Mouse (Mus musculus) neural tube, embryonic 11.5 days (tissue): ENCODE results near the gene Ctps. TPM values are rescaled to one million over a fixed set of nuclear protein-coding genes. Genes with fewer than 3 reads are reported as not detected.

Experiments used
- ATAC-seq: fragments of 200-750 bp; cut with Nextera tagmentation; 2 replicates; pipeline ENCODE4 v1.8.0; 2017; ENCODE audit warnings: moderate number of reproducible peaks, mild to moderate bottlenecking, moderate TSS enrichment, moderate library complexity; ENCODE audit not compliant: insufficient read depth, low FRiP score, low TSS enrichment
- DNase-seq: peaks from one replicate; pipeline ENCODE4 v3.0.0-alpha.2; 2015; ENCODE audit warnings: low spot score
- H3K27ac ChIP-seq: fragments of 300-500 bp; sonication (generic); 2 replicates; pipeline ENCODE4 v1.5.1; 2014; ENCODE audit warnings: low read depth, mild to moderate bottlenecking, low read length
- H3K27me3 ChIP-seq: fragments of 300-500 bp; sonication (generic); 2 replicates; pipeline ENCODE4 v1.6.1; 2014; ENCODE audit warnings: mild to moderate bottlenecking, low read length, mixed read lengths; ENCODE audit not compliant: control insufficient read depth, insufficient read depth
- H3K36me3 ChIP-seq: fragments of 300-500 bp; sonication (generic); 2 replicates; pipeline ENCODE4 v1.6.1; 2014; ENCODE audit warnings: mild to moderate bottlenecking, low read length, moderate library complexity, mixed read lengths; ENCODE audit not compliant: control insufficient read depth, insufficient read depth
- H3K4me1 ChIP-seq: fragments of 300-500 bp; sonication (generic); 2 replicates; pipeline ENCODE4 v1.6.1; 2014; ENCODE audit warnings: low read length, mixed read lengths; ENCODE audit not compliant: control insufficient read depth, insufficient read depth
- H3K4me2 ChIP-seq: fragments of 300-500 bp; sonication (generic); 2 replicates; pipeline ENCODE4 v1.6.1; 2014; ENCODE audit warnings: low read depth, mild to moderate bottlenecking, moderate library complexity
- H3K4me3 ChIP-seq: fragments of 300-500 bp; sonication (generic); 2 replicates; pipeline ENCODE4 v1.5.1; 2014; ENCODE audit warnings: low read depth, low read length
- H3K9ac ChIP-seq: fragments of 300-500 bp; sonication (generic); 2 replicates; pipeline ENCODE4 v1.6.1; 2014; ENCODE audit warnings: mild to moderate bottlenecking, low read length
- H3K9me3 ChIP-seq: fragments of 300-500 bp; sonication (generic); 2 replicates; pipeline ENCODE4 v1.6.1; 2016; ENCODE audit warnings: low read length; ENCODE audit not compliant: control insufficient read depth
- WGBS: fragments of 180-500 bp; shearing (Covaris S2); extraction: QIAGEN DNeasy Blood & Tissue Kit; methylation state at CpG from one replicate; pipeline ENCODE4 v1.1.7; 2014; 5-methylcytosine and 5-hydroxymethylcytosine counted together
- polyA plus RNA-seq: library from polyadenylated mRNA; unstranded; fragments of >200 nt; fragmentation: Nextera tagmentation; extraction: Ambion mirVana; gene quantifications from 2 replicates; pipeline ENCODE4 v1.2.1, GENCODE M21; 2014

Gene Ctps
- polyA plus RNA-seq, 1 experiment from 2014 or later, result 135 TPM

DNA sequence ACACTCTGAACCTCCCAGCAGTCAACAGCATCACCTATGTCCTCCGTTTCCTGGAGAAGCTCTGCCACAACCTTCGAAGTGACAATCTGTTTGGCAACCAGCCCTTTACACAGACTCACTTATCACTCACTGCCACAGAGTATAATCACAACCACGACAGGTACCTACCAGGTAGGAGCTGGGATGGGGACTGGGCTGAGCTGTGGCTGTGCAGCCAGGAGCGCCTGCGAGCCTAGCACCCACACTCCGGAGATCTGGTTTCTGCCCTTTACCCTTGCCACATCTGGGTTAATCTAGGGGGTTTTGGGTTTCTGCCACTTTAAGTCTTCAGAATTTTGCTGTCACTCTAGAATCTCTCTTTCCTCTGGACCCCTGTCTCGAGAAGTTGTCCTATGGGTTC is 53.2 kb downstream of the Ctps start:
- H3K4me3 ChIP-seq, result no peak overlapping the region
- WGBS, result 92% methylated on average over 7 of the region's 7 CpGs
- ATAC-seq (no peak), DNase-seq (no peak)
- H3K4me2 ChIP-seq, result no peak overlapping the region
- no peak overlapping the region for H3K27ac ChIP-seq
- peaks cover 7% of the 10 kb centered on the region for H3K36me3 ChIP-seq
- no peaks in the 10 kb centered on the region for H3K27me3 ChIP-seq
- no peaks in the 10 kb centered on the region for H3K4me1 ChIP-seq
- H3K9ac ChIP-seq, result no peak overlapping the region
- no peaks in the 10 kb centered on the region for H3K9me3 ChIP-seq

- no peak overlapping the region for H3K27ac ChIP-seq
- no peak for ATAC-seq
- 90% methylated on average over 7 of the region's 7 CpGs for WGBS
These were observed 53.6 kb downstream of the Ctps start for GRCm38 (mm10) chr4:120516491-120516890.

DNA sequence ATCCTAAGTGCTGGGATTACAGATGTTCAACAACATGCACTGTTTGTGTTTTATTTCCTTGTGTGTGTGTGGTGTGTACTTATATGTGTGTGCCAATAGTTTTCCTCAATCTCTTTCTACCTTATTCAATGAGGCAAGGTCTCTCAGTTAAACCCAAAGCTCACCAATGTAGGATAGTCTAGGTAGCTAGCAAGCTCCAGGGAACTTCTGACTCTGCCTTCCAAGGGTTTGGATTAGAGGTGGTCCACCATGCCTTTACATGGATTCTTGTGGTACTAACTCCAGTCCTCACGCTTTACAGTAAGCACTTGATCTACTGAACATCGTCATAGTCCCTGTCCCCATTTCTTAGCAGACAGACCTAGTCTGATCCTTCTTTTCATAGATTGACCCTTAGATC is 55.7 kb downstream of the Ctps start:
- no peak overlapping the region for H3K4me2 ChIP-seq
- DNase-seq (no peak), ATAC-seq (no peak)
- no peaks in the 10 kb centered on the region for H3K9me3 ChIP-seq
- no peak overlapping the region for H3K4me3 ChIP-seq
- H3K4me1 ChIP-seq, result no peaks in the 10 kb centered on the region
- H3K27me3 ChIP-seq, result no peaks in the 10 kb centered on the region
- 95% methylated on average over 2 of the region's 2 CpGs for WGBS
- H3K27ac ChIP-seq, result no peak overlapping the region
- H3K36me3 ChIP-seq, result peaks cover 9% of the 10 kb centered on the region
- H3K9ac ChIP-seq, result no peak overlapping the region

More at GRCm38 (mm10) chr4:120516491-120516890, 53.6 kb downstream of the Ctps start:
- H3K4me1 ChIP-seq, result no peaks in the 10 kb centered on the region
- no peaks in the 10 kb centered on the region for H3K9me3 ChIP-seq
- no peak overlapping the region for H3K9ac ChIP-seq
- H3K27me3 ChIP-seq, result no peaks in the 10 kb centered on the region
- H3K36me3 ChIP-seq, result peaks cover 7% of the 10 kb centered on the region
- H3K4me2 ChIP-seq, result no peak overlapping the region
- H3K4me3 ChIP-seq, result no peak overlapping the region
- DNase-seq, result no peak

DNA sequence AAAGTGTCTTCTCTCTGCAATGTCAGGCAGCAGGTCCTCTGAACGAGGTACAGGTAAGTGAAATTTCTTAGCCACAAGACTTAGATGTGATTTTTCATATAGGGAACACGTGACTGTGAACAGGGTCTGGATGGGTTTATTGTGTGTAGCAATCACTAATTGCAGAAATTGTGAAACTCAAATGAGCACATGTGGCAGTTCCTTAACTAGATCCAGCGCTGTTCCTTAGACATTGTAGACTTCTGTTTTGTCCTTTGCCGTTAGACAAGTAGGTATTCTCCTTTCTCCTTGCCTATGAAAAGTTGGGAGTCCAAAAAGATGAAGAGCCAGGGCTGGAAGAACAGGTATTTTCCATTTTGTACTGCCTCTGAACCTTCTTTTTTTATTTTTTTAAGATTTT is 58.9 kb downstream of the Ctps start:
- DNase-seq, result no peak
- H3K36me3 ChIP-seq, result peaks cover 6% of the 10 kb centered on the region; the same call in 1 of the 2 replicates

DNA sequence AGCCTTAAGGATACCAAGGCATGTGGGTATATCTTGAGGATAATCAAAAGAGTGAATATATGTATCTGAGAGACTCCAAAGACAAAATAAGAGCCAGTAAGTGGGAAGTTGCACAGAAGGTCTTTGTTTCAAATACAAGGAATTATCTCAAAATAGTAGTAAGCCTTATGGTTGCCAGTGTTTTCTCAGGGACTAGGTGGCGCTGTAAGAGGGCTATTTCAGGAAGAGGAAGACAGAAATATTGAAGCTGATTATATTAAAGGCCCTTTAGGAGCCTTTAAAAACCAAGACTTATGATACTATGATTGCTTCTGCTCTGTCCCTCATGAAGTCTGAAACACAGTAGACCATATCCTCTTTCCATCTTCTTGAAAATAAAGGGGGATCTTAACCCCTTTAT is 63.1 kb downstream of the Ctps start:
- WGBS, result 90% methylated on average over 1 of the region's 1 CpGs
- Histone ChIP-seq H3K27ac (no peak overlapping the region), H3K4me1 (no peaks in the 10 kb centered on the region), H3K27me3 (no peaks in the 10 kb centered on the region), H3K36me3 (peaks cover 6% of the 10 kb centered on the region; the same call in 1 of the 2 replicates), H3K4me3 (no peak overlapping the region), H3K9me3 (no peaks in the 10 kb centered on the region), H3K4me2 (no peak overlapping the region), H3K9ac (no peak overlapping the region)
- DNase-seq, result no peak
- ATAC-seq, result no peak

More for the DNA sequence above, 58.9 kb downstream of the Ctps start:
- ATAC-seq, result no peak
- Histone ChIP-seq H3K4me2 (no peak overlapping the region), H3K9ac (no peak overlapping the region), H3K4me1 (no peaks in the 10 kb centered on the region), H3K9me3 (no peaks in the 10 kb centered on the region), H3K4me3 (no peak overlapping the region), H3K27me3 (no peaks in the 10 kb centered on the region), H3K27ac (no peak overlapping the region)
- 93% methylated on average over 4 of the region's 4 CpGs for WGBS

Other genes starting within 250 kb of the Ctps start
- gene Scmh1, start 165.0 kb downstream of the Ctps start, polyA plus RNA-seq, result 59.4 and 60.1 TPM in 2 replicates
- gene Slfnl1, start 38.0 kb downstream of the Ctps start, polyA plus RNA-seq, result not detected in 2 replicates
- not detected in 2 replicates for gene Gm8439, start 18.5 kb upstream of the Ctps start, polyA plus RNA-seq
- gene Cited4, start 96.3 kb upstream of the Ctps start, polyA plus RNA-seq, result 6.4 and 7.3 TPM in 2 replicates
- 2.9 and 3.3 TPM in 2 replicates for gene Kcnq4, start 178.3 kb upstream of the Ctps start, polyA plus RNA-seq